Mouse (Mus musculus) E14TG2a.4 (cell line): ENCODE data around the gene Gm13287.
"Not testable (repeated sequence)": the region's sequence is repeated elsewhere in the genome, so short reads cannot be mapped to it uniquely, and the experiment has no call there.

ENCODE experiments used
- H3K27me3 ChIP-seq: 2 replicates; pipeline ENCODE4 v1.6.1; 2014; ENCODE audit warnings: low read length, control low read depth; ENCODE audit not compliant: insufficient read depth
- H3K36me3 ChIP-seq: 2 replicates; pipeline ENCODE4 v1.6.1; 2014; ENCODE audit warnings: low read length, control low read depth; ENCODE audit not compliant: insufficient read depth
- H3K4me1 ChIP-seq: replicated peaks from 2 replicates; pipeline ENCODE4 v1.6.1; 2014; ENCODE audit warnings: low read depth, low read length, control low read depth
- H3K4me3 ChIP-seq: replicated peaks from 2 replicates; pipeline ENCODE4 v1.5.1; 2014; ENCODE audit warnings: mild to moderate bottlenecking, low read length
- H3K9me3 ChIP-seq: 2 replicates; pipeline ENCODE4 v1.6.1; 2014; ENCODE audit warnings: low read length, control low read depth

The Gm13287 gene

DNA sequence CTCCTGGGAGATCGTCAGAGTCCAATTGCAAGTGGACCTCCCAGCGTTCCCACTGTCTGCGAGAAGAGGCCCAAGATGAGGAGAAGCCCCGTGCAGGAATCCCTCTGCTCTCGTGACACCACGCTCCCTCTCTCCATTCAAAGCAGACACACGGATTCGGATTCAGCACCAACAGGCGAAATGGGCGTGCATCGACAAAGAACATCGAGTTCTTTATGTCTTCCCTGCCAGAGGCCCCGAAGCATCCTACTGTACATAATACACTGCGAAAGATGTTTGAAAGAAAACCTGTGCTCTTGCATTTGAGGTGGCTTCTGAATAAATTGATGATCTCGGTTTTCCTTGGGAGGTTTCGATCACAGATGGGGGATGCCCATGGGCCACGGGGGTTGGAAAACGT, 22.7 kb upstream of the Gm13287 start:
- H3K4me3 ChIP-seq, H3K27me3 ChIP-seq, H3K9me3 ChIP-seq, H3K4me1 ChIP-seq, H3K36me3 ChIP-seq: not testable (repeated sequence)

GRCm38 (mm10) chr4:88781831-88782230, 21.2 kb upstream of the Gm13287 start, which contains the start of gene Ifnz:
Gene Ifnz (plus strand): TSS chr4:88782131.
- H3K4me1 ChIP-seq, H3K36me3 ChIP-seq, H3K4me3 ChIP-seq: not testable (repeated sequence)

GRCm38 (mm10) chr4:88782335-88782734, 20.7 kb upstream of the Gm13287 start:
- H3K4me1 ChIP-seq, H3K9me3 ChIP-seq, H3K27me3 ChIP-seq, H3K36me3 ChIP-seq, H3K4me3 ChIP-seq: not testable (repeated sequence)

More at GRCm38 (mm10) chr4:88781831-88782230, 21.2 kb upstream of the Gm13287 start, which contains the start of gene Ifnz:
- H3K9me3 ChIP-seq, H3K27me3 ChIP-seq: not testable (repeated sequence)

DNA sequence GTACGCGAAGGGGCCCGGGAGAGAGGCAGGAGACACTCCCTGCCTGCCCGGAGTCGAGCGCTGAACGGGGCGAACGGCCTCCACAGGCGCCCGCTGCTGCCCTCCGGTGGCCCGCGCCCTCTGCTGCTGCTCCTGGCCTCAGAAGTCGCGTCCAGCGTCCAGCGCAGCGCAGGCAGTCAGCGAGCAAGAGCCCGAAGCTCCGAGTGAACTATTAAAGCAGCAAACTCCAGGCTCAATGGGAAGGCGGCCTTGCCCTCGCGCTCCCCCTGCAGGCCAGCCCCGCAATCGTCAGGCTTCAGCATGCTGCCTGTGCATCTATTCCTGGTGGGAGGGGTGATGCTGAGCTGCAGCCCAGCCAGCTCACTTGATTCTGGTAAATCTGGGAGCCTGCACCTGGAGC, 17.6 kb upstream of the Gm13287 start, which contains the start of gene Gm13276:
Gm13276 (plus strand) TSS at position 301 of the 400 bp plus-strand sequence.
- H3K4me3 ChIP-seq, H3K4me1 ChIP-seq, H3K9me3 ChIP-seq: not testable (repeated sequence)

DNA sequence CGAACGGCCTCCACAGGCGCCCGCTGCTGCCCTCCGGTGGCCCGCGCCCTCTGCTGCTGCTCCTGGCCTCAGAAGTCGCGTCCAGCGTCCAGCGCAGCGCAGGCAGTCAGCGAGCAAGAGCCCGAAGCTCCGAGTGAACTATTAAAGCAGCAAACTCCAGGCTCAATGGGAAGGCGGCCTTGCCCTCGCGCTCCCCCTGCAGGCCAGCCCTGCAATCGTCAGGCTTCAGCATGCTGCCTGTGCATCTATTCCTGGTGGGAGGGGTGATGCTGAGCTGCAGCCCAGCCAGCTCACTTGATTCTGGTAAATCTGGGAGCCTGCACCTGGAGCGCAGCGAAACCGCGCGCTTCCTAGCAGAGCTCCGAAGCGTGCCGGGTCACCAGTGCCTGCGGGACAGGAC, 14.7 kb upstream of the Gm13287 start, which contains the start of gene Gm13277:
Gm13277 (plus strand) TSS at position 231 of the 400 bp plus-strand sequence.
- H3K36me3 ChIP-seq, H3K4me3 ChIP-seq, H3K4me1 ChIP-seq, H3K27me3 ChIP-seq, H3K9me3 ChIP-seq: not testable (repeated sequence)

More for the DNA sequence above, 17.6 kb upstream of the Gm13287 start, which contains the start of gene Gm13276:
- not testable (repeated sequence) for H3K36me3 ChIP-seq, H3K27me3 ChIP-seq

- not testable (repeated sequence) for H3K4me1 ChIP-seq, H3K9me3 ChIP-seq, H3K27me3 ChIP-seq, H3K36me3 ChIP-seq, H3K4me3 ChIP-seq
These were observed 11.8 kb upstream of the Gm13287 start, which contains the start of gene Gm13278 for GRCm38 (mm10) chr4:88791250-88791649. Gene Gm13278 (plus strand): TSS chr4:88791550.

DNA sequence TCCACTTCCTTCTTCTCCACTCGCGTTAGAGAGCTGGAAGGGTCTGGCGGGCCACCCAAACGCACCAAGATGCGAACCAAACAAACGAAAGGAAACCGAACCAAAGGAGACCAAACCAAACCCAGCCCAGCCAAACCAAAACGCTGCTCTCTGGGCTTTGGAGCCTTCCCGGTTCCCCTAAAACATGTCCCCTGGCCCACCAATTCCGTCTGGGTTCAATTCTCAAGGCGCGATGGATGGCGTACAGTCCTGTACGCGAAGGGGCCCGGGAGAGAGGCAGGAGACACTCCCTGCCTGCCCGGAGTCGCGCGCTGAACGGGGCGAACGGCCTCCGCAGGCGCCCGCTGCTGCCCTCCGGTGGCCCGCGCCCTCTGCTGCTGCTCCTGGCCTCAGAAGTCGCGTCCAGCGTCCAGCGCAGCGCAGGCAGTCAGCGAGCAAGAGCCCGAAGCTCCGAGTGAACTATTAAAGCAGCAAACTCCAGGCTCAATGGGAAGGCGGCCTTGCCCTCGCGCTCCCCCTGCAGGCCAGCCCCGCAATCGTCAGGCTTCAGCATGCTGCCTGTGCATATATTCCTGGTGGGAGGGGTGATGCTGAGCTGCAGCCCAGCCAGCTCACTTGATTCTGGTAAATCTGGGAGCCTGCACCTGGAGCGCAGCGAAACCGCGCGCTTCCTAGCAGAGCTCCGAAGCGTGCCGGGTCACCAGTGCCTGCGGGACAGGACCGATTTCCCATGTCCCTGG, 8.9 kb upstream of the Gm13287 start, which contains the start of gene Gm13275:
Gm13275 (plus strand) TSS at position 552 of the 740 bp plus-strand sequence.
- not testable (repeated sequence) for H3K4me1 ChIP-seq, H3K4me3 ChIP-seq, H3K36me3 ChIP-seq, H3K9me3 ChIP-seq, H3K27me3 ChIP-seq

GRCm38 (mm10) chr4:88797097-88797496, 6.0 kb upstream of the Gm13287 start, which contains the start of gene Gm13279:
Gene Gm13279 (plus strand): TSS chr4:88797397.
- not testable (repeated sequence) for H3K9me3 ChIP-seq, H3K36me3 ChIP-seq, H3K4me1 ChIP-seq, H3K27me3 ChIP-seq, H3K4me3 ChIP-seq

DNA sequence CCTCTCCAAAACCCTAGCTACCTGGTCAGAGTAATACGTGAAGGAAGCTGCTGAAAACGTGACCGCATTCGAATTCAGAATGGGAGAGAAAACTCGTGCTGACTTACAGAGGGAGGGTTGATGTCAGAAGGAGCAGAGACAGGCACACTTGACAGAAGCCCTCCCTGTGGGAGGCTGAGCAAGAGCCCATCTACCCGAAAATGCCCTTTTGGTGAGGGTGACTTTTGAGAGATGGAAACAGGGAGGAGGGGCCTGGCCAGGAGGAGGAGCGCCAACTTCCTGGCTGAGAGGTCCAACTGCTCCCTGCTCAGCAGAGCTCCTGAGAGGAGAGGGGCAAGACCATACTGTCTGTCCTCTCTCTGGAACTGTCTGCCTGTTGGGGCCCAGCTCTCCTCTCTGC, 3.7 kb upstream of the Gm13287 start, which contains the start of gene Gm13285:
Gm13285 (plus strand) TSS at position 301 of the 400 bp plus-strand sequence.
- H3K27me3 ChIP-seq, H3K36me3 ChIP-seq, H3K4me1 ChIP-seq, H3K4me3 ChIP-seq, H3K9me3 ChIP-seq: not testable (repeated sequence)

GRCm38 (mm10) chr4:88805231-88805630, 2.2 kb downstream of the Gm13287 start, which contains the start of gene Gm13288:
Gene Gm13288 (plus strand): TSS chr4:88805531.
- H3K4me1 ChIP-seq, H3K36me3 ChIP-seq, H3K4me3 ChIP-seq, H3K9me3 ChIP-seq: not testable (repeated sequence)
- peaks cover 19% of the 10 kb centered on the region for H3K27me3 ChIP-seq

GRCm38 (mm10) chr4:88805761-88806160, 2.7 kb downstream of the Gm13287 start:
- H3K4me3 ChIP-seq, H3K36me3 ChIP-seq, H3K4me1 ChIP-seq, H3K9me3 ChIP-seq: not testable (repeated sequence)
- peaks cover 24% of the 10 kb centered on the region for H3K27me3 ChIP-seq
